Comparison of ENCODE assay signal across 8 mouse cellular contexts in the genomic region with DNA sequence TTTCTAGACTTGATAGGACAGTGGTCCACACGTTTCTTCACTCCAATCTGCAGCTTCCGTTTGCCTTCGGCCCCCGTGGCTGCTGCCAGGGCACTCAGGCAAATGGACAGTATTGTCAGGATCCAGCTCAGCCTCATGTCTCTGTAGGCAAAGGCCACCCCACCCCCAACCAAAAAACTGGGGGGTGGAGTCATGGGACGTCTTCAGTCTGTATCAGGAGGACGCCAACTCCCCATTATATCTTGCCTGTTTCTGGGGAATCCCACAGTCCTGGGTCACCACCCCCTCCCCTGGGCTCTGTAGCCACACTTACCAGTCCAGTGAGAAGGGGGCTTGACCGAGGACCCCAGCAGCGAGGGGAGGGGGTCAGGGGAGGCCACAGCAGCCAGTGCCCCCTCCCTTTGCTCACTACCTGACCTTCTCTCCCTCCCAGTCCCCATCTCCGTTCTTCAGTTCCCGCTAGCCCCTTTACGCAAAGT. TPM values are rescaled to one million over a fixed set of nuclear protein-coding genes. Genes with fewer than 3 reads are reported as not detected.
DNase-seq lines count a peak whose midpoint lies in the region; ATAC-seq lines count a peak whose summit lies in the region.

No protein-coding gene starts in this region.

- 15% methylated on average over 11 of the region's 11 CpGs for WGBS in limb, embryonic 10.5 days
- 11% methylated on average over 11 of the region's 11 CpGs for WGBS in neural tube, embryonic 11.5 days

- no peak for ATAC-seq in neural tube, embryonic 11.5 days (ENCODE audit: insufficient read depth, low FRiP score, low TSS enrichment)

- intact Hi-C loops in gastrocnemius, postnatal 14 days (cut with DNase I; ENCODE audit: low total_unique reads) = no loop called here
- intact Hi-C loops in heart, postnatal 14 days (cut with DNase I) = loop anchor here (2.0 kb wide), 2 partner anchors 42 to 56 kb away; no protein-coding TSS in a partner anchor

- H3K4me1 ChIP-seq in limb, embryonic 10.5 days = peaks cover 47% of the 10 kb centered on the region
- peaks cover 21% of the 10 kb centered on the region for H3K4me1 ChIP-seq in neural tube, embryonic 11.5 days (ENCODE audit: control insufficient read depth, insufficient read depth, low read length)

- peak overlapping the region; percentile 65 for H3K4me3 ChIP-seq in limb, embryonic 10.5 days
- H3K4me3 ChIP-seq in neural tube, embryonic 11.5 days (ENCODE audit: low read depth, low read length) = peak overlapping the region; percentile 67

- peak overlapping the region; percentile 69 for H3K4me2 ChIP-seq in neural tube, embryonic 11.5 days (ENCODE audit: low read depth)

- H3K27me3 ChIP-seq in limb, embryonic 10.5 days (ENCODE audit: low read depth, poor library complexity, severe bottlenecking) = no peaks in the 10 kb centered on the region
- H3K27me3 ChIP-seq in neural tube, embryonic 11.5 days (ENCODE audit: control insufficient read depth, insufficient read depth, low read length) = no peaks in the 10 kb centered on the region

- H3K27ac ChIP-seq in limb, embryonic 10.5 days = peak overlapping the region; percentile 94
- peak overlapping the region; percentile 39 for H3K27ac ChIP-seq in neural tube, embryonic 11.5 days (ENCODE audit: low read depth, low read length)

- DNase-seq in gastrocnemius, postnatal 10 days = peak; percentile 42
- DNase-seq in gastrocnemius, postnatal 14 days = no peak
- DNase-seq in CD4-positive helper T cell, adult 2 months (ENCODE audit: low read depth, low spot score) = peak; percentile 61
- peak; percentile 80 for DNase-seq in c-Kit-positive CD71-positive TER-119-negative erythroid progenitor cells, embryonic 14.5 days (ENCODE audit: low read depth)
- DNase-seq in heart, postnatal 14 days = peak; percentile 29 to 32
- peak; percentile 49 for DNase-seq in limb, embryonic 10.5 days (ENCODE audit: low spot score)
- DNase-seq in neural tube, embryonic 11.5 days (ENCODE audit: low spot score) = peak; percentile 40
- DNase-seq in retina, postnatal 1 day = no peak

- H3K9ac ChIP-seq in neural tube, embryonic 11.5 days (ENCODE audit: low read length) = peak overlapping the region; percentile 51

- no peaks in the 10 kb centered on the region for H3K9me3 ChIP-seq in limb, embryonic 10.5 days (replicated peaks)
- no peaks in the 10 kb centered on the region for H3K9me3 ChIP-seq in neural tube, embryonic 11.5 days (ENCODE audit: control insufficient read depth, low read length)

- H3K36me3 ChIP-seq in limb, embryonic 10.5 days = peaks cover 55% of the 10 kb centered on the region
- peaks cover 10% of the 10 kb centered on the region for H3K36me3 ChIP-seq in neural tube, embryonic 11.5 days (ENCODE audit: control insufficient read depth, insufficient read depth, low read length)

RNA-seq across cellular contexts. Expression of a gene that starts 1.3 kb away (rescaled TPM):
- 10 to 100 TPM; 16.6 to 23.3 TPM for total RNA-seq in gastrocnemius, postnatal 10 days (2021)
- 10 to 100 TPM; 13.0 to 13.7 TPM for total RNA-seq in gastrocnemius, postnatal 14 days (2021)
- 10 to 100 TPM; 13.6 to 14.2 TPM for total RNA-seq in heart, postnatal 14 days (2021)
- 94.0 and 102 TPM in 2 replicates for polyA plus RNA-seq in limb, embryonic 10.5 days (2016; fragmentation: Nextera tagmentation; extraction: Ambion mirVana)
- polyA plus RNA-seq in neural tube, embryonic 11.5 days (2014; fragmentation: Nextera tagmentation; extraction: Ambion mirVana) = 80.1 and 86.5 TPM in 2 replicates

RNA-seq across cellular contexts. Expression of a gene that starts 2.8 kb away (rescaled TPM):
- total RNA-seq in gastrocnemius, postnatal 10 days (2021) = 10 to 100 TPM; 12.1 to 17.3 TPM
- 10 to 100 TPM; 10.9 to 11.6 TPM for total RNA-seq in gastrocnemius, postnatal 14 days (2021)
- total RNA-seq in heart, postnatal 14 days (2021) = 10 to 100 TPM; 16.2 to 16.8 TPM
- polyA plus RNA-seq in limb, embryonic 10.5 days (2016; fragmentation: Nextera tagmentation; extraction: Ambion mirVana) = 29.2 and 37.8 TPM in 2 replicates
- polyA plus RNA-seq in neural tube, embryonic 11.5 days (2014; fragmentation: Nextera tagmentation; extraction: Ambion mirVana) = 22.7 and 25.0 TPM in 2 replicates

RNA-seq across cellular contexts. Expression of a gene that starts 4.3 kb away (rescaled TPM):
- total RNA-seq in gastrocnemius, postnatal 10 days (2021) = 100 to 1,000 TPM; 261 to 293 TPM
- total RNA-seq in gastrocnemius, postnatal 14 days (2021) = 100 to 1,000 TPM; 139 to 184 TPM
- total RNA-seq in heart, postnatal 14 days (2021) = 100 to 1,000 TPM in 1 of 2 experiments, 10 to 100 TPM in 1; 89.8 to 120 TPM
- polyA plus RNA-seq in limb, embryonic 10.5 days (2016; fragmentation: Nextera tagmentation; extraction: Ambion mirVana) = 245 and 281 TPM in 2 replicates
- 290 and 313 TPM in 2 replicates for polyA plus RNA-seq in neural tube, embryonic 11.5 days (2014; fragmentation: Nextera tagmentation; extraction: Ambion mirVana)

RNA-seq across cellular contexts. Expression of a gene that starts 8.4 kb away (rescaled TPM):
- total RNA-seq in gastrocnemius, postnatal 10 days (2021) = 10 to 100 TPM; 73.4 to 94.4 TPM
- 100 to 1,000 TPM in 1 of 2 experiments, 10 to 100 TPM in 1; 90.8 to 118 TPM for total RNA-seq in gastrocnemius, postnatal 14 days (2021)
- total RNA-seq in heart, postnatal 14 days (2021) = 100 to 1,000 TPM; 307 to 309 TPM
- polyA plus RNA-seq in limb, embryonic 10.5 days (2016; fragmentation: Nextera tagmentation; extraction: Ambion mirVana) = 41.1 and 41.7 TPM in 2 replicates
- polyA plus RNA-seq in neural tube, embryonic 11.5 days (2014; fragmentation: Nextera tagmentation; extraction: Ambion mirVana) = 27.8 and 29.4 TPM in 2 replicates

RNA-seq across cellular contexts. Expression of a gene that starts 13.3 kb away (rescaled TPM):
- total RNA-seq in gastrocnemius, postnatal 10 days (2021) = 10 to 100 TPM; 32.5 to 33.9 TPM
- 10 to 100 TPM; 30.7 to 32.4 TPM for total RNA-seq in gastrocnemius, postnatal 14 days (2021)
- total RNA-seq in heart, postnatal 14 days (2021) = 10 to 100 TPM; 54.8 to 62.7 TPM
- 17.4 and 19.4 TPM in 2 replicates for polyA plus RNA-seq in limb, embryonic 10.5 days (2016; fragmentation: Nextera tagmentation; extraction: Ambion mirVana)
- 16.2 and 17.3 TPM in 2 replicates for polyA plus RNA-seq in neural tube, embryonic 11.5 days (2014; fragmentation: Nextera tagmentation; extraction: Ambion mirVana)

Comparison
In these comparisons a context has a peak if more than half of its experiments do, and no peak if none do; other contexts are left out.
1. DNase-seq: peak in gastrocnemius, postnatal 10 days (single experiment), CD4-positive helper T cell, adult 2 months (single experiment), c-Kit-positive CD71-positive TER-119-negative erythroid progenitor cells, embryonic 14.5 days (single experiment), heart, postnatal 14 days (2 of 2), limb, embryonic 10.5 days (single experiment) and neural tube, embryonic 11.5 days (single experiment); none in gastrocnemius, postnatal 14 days (single experiment) and retina, postnatal 1 day (single experiment).